Mouse (Mus musculus) urinary bladder, postnatal 25 days (tissue): ENCODE measurements around the gene Frmd5.
"Not testable (repeated sequence)": the region's sequence is repeated elsewhere in the genome, so short reads cannot be mapped to it uniquely, and the experiment has no call there.

ENCODE experiments used
- DNase-seq: peaks from one replicate; pipeline ENCODE4 v3.0.0; 2022; ENCODE audit warnings: low spot score

Gene Frmd5

GRCm38 (mm10) chr2:121571780-121572179 is 235.1 kb downstream of the Frmd5 start:
- DNase-seq = peak; percentile 77

- DNase-seq = no peak
Observed at GRCm38 (mm10) chr2:121570999-121571655, 235.8 kb downstream of the Frmd5 start.

- DNase-seq = no peak
Observed at GRCm38 (mm10) chr2:121570049-121570448, 236.8 kb downstream of the Frmd5 start.

- no peak for DNase-seq
Observed at GRCm38 (mm10) chr2:121565911-121566310, 241.0 kb downstream of the Frmd5 start.

- no peak for DNase-seq
Observed at GRCm38 (mm10) chr2:121563117-121563516, 243.8 kb downstream of the Frmd5 start.

- DNase-seq = no peak
Observed at GRCm38 (mm10) chr2:121551271-121551670, 255.6 kb downstream of the Frmd5 start.

GRCm38 (mm10) chr2:121549630-121550029 is 257.3 kb downstream of the Frmd5 start:
- DNase-seq = no peak

GRCm38 (mm10) chr2:121544829-121545228 is 262.1 kb downstream of the Frmd5 start:
- no peak for DNase-seq

GRCm38 (mm10) chr2:121525056-121525455 is 281.8 kb downstream of the Frmd5 start:
- no peak for DNase-seq

GRCm38 (mm10) chr2:121522830-121523229 is 284.1 kb downstream of the Frmd5 start:
- not testable (repeated sequence) for DNase-seq

GRCm38 (mm10) chr2:121522006-121522405 is 284.9 kb downstream of the Frmd5 start:
- no peak for DNase-seq

- not testable (repeated sequence) for DNase-seq
Observed at GRCm38 (mm10) chr2:121518711-121519110, 288.2 kb downstream of the Frmd5 start.

- DNase-seq = no peak
Observed at GRCm38 (mm10) chr2:121518106-121518505, 288.8 kb downstream of the Frmd5 start.

- no peak for DNase-seq
Observed at GRCm38 (mm10) chr2:121514211-121514610, 292.7 kb downstream of the Frmd5 start.

GRCm38 (mm10) chr2:121512991-121513765 is 293.7 kb downstream of the Frmd5 start:
- not testable (repeated sequence) for DNase-seq

GRCm38 (mm10) chr2:121511401-121511800 is 295.5 kb downstream of the Frmd5 start:
- DNase-seq = no peak

GRCm38 (mm10) chr2:121509584-121509983 is 297.3 kb downstream of the Frmd5 start:
- peak; percentile 74 for DNase-seq

GRCm38 (mm10) chr2:121507951-121508330 is 298.9 kb downstream of the Frmd5 start:
- no peak for DNase-seq

GRCm38 (mm10) chr2:121507173-121507950 is 299.5 kb downstream of the Frmd5 start:
- DNase-seq = no peak

- peak; percentile 72 for DNase-seq
Observed at GRCm38 (mm10) chr2:121505942-121506882, 300.7 kb downstream of the Frmd5 start, which contains the start of the genes Mfap1a and Wdr76. Gene Mfap1a (minus strand): TSS chr2:121506665. Gene Wdr76 (plus strand): TSS chr2:121506723.

GRCm38 (mm10) chr2:121501550-121501949 is 305.3 kb downstream of the Frmd5 start:
- not testable (repeated sequence) for DNase-seq
